Mouse (Mus musculus) lung, embryonic 14.5 days (tissue): ENCODE results near the gene Tbc1d22b. TPM values are rescaled to one million over a fixed set of nuclear protein-coding genes. Genes with fewer than 3 reads are reported as not detected.

Experiments
- ATAC-seq: fragments of 200-750 bp; cut with Nextera tagmentation; 2 replicates; pipeline ENCODE4 v1.8.0; 2017; ENCODE audit warnings: mild to moderate bottlenecking, moderate TSS enrichment, moderate library complexity; ENCODE audit not compliant: insufficient read depth
- DNase-seq: peaks from one replicate; pipeline ENCODE4 v3.0.0-alpha.2; 2015
- H3K27ac ChIP-seq: fragments of 300-500 bp; sonication (generic); 2 replicates; pipeline ENCODE4 v1.5.1; 2014; ENCODE audit warnings: low read depth, mild to moderate bottlenecking, moderate library complexity
- H3K27me3 ChIP-seq: fragments of 300-500 bp; sonication (generic); 2 replicates; pipeline ENCODE4 v1.6.1; 2014; ENCODE audit warnings: low read length, control low read depth; ENCODE audit not compliant: insufficient read depth
- H3K36me3 ChIP-seq: fragments of 300-500 bp; sonication (generic); 2 replicates; pipeline ENCODE4 v1.6.1; 2014; ENCODE audit warnings: control low read depth; ENCODE audit not compliant: insufficient read depth
- H3K4me1 ChIP-seq: fragments of 300-500 bp; sonication (generic); 2 replicates; pipeline ENCODE4 v1.6.1; 2014; ENCODE audit warnings: antibody characterized with exemption, control low read depth; ENCODE audit not compliant: insufficient read depth
- H3K4me2 ChIP-seq: fragments of 300-500 bp; sonication (generic); 2 replicates; pipeline ENCODE4 v1.6.1; 2014; ENCODE audit warnings: mild to moderate bottlenecking
- H3K4me3 ChIP-seq: fragments of 300-500 bp; sonication (generic); 2 replicates; pipeline ENCODE4 v1.5.1; 2014; ENCODE audit warnings: low read depth, low read length
- H3K9ac ChIP-seq: fragments of 300-500 bp; sonication (generic); 2 replicates; pipeline ENCODE4 v1.6.1; 2014
- H3K9me3 ChIP-seq: fragments of 300-500 bp; sonication (generic); 2 replicates; pipeline ENCODE4 v1.6.1; 2016; ENCODE audit warnings: low read depth, low read length, control low read depth
- CTCF ChIP-seq: IDR thresholded peaks from 2 replicates; pipeline ENCODE4 v1.5.1; 2016; ENCODE audit warnings: antibody characterized with exemption, low read depth
- WGBS: fragments of 180-500 bp; shearing (Covaris S2); extraction: QIAGEN DNeasy Blood & Tissue Kit; methylation state at CpG from one replicate; pipeline ENCODE4 v1.1.7; 2014; 5-methylcytosine and 5-hydroxymethylcytosine counted together
- polyA plus RNA-seq: library from polyadenylated mRNA; unstranded; fragments of >200 nt; fragmentation: Nextera tagmentation; extraction: Ambion mirVana; gene quantifications from 2 replicates; pipeline ENCODE4 v1.2.1, GENCODE M21; 2014

The Tbc1d22b gene
- polyA plus RNA-seq, 1 experiment from 2014 or later: 17.4 TPM

GRCm38 (mm10) chr17:29552162-29552732, 2.7 kb downstream of the Tbc1d22b start, which contains the start of gene Tmem217:
TSS of gene Tmem217 (minus strand) at chr17:29552385.
- TF ChIP-seq CTCF: no peak
- H3K4me3 ChIP-seq: no peak within 1 kb of the TSS
- no peak within 1 kb of the TSS for H3K27ac ChIP-seq
- DNase-seq (no peak), ATAC-seq (no peak)
- 86% methylated on average over 5 of the region's 5 CpGs for WGBS
- peaks cover 10% of the 10 kb centered on the region for H3K4me1 ChIP-seq
- no peaks in the 10 kb centered on the region for H3K27me3 ChIP-seq
- no peak within 1 kb of the TSS for H3K9ac ChIP-seq
- H3K36me3 ChIP-seq: no peaks in the 10 kb centered on the region
- no peaks in the 10 kb centered on the region for H3K9me3 ChIP-seq
- peak within 1 kb of the TSS; percentile 87 for H3K4me2 ChIP-seq

GRCm38 (mm10) chr17:29554176-29554575, 4.6 kb downstream of the Tbc1d22b start:
- no peak overlapping the region for H3K4me3 ChIP-seq
- DNase-seq: no peak
- H3K36me3 ChIP-seq: no peaks in the 10 kb centered on the region
- H3K9me3 ChIP-seq: no peaks in the 10 kb centered on the region
- no peak for ATAC-seq
- H3K4me2 ChIP-seq: no peak overlapping the region
- no peaks in the 10 kb centered on the region for H3K27me3 ChIP-seq
- peaks cover 10% of the 10 kb centered on the region for H3K4me1 ChIP-seq
- H3K9ac ChIP-seq: no peak overlapping the region
- no peak overlapping the region for H3K27ac ChIP-seq
- TF ChIP-seq CTCF: no peak

- Histone ChIP-seq H3K4me3 (no peak overlapping the region), H3K4me2 (no peak overlapping the region), H3K9ac (no peak overlapping the region), H3K36me3 (no peaks in the 10 kb centered on the region), H3K4me1 (no peaks in the 10 kb centered on the region), H3K27me3 (no peaks in the 10 kb centered on the region), H3K27ac (no peak overlapping the region), H3K9me3 (no peaks in the 10 kb centered on the region)
- no peak for TF ChIP-seq CTCF
- no peak for ATAC-seq
- WGBS: 77% methylated on average over 10 of the region's 10 CpGs
- DNase-seq: no peak
Measured at GRCm38 (mm10) chr17:29556456-29556855, 6.9 kb downstream of the Tbc1d22b start.

- TF ChIP-seq CTCF: no peak
- 55% methylated on average over 7 of the region's 7 CpGs for WGBS
- Histone ChIP-seq H3K4me1 (no peaks in the 10 kb centered on the region), H3K4me2 (no peak overlapping the region), H3K27ac (no peak overlapping the region), H3K36me3 (no peaks in the 10 kb centered on the region), H3K9ac (no peak overlapping the region), H3K9me3 (no peaks in the 10 kb centered on the region), H3K27me3 (no peaks in the 10 kb centered on the region), H3K4me3 (no peak overlapping the region)
- no peak for ATAC-seq
- no peak for DNase-seq
Measured at GRCm38 (mm10) chr17:29556893-29557292, 7.3 kb downstream of the Tbc1d22b start.

GRCm38 (mm10) chr17:29558476-29558875, 8.9 kb downstream of the Tbc1d22b start:
- ATAC-seq (no peak), DNase-seq (no peak)
- no peak overlapping the region for H3K4me2 ChIP-seq
- WGBS: 58% methylated on average over 5 of the region's 5 CpGs
- H3K4me3 ChIP-seq: no peak overlapping the region
- H3K36me3 ChIP-seq: no peaks in the 10 kb centered on the region; the same call in 1 of the 2 replicates
- no peak overlapping the region for H3K27ac ChIP-seq
- no peaks in the 10 kb centered on the region for H3K4me1 ChIP-seq
- H3K9me3 ChIP-seq: no peaks in the 10 kb centered on the region
- H3K9ac ChIP-seq: no peak overlapping the region
- TF ChIP-seq CTCF: no peak
- no peaks in the 10 kb centered on the region for H3K27me3 ChIP-seq

GRCm38 (mm10) chr17:29565521-29565920, 15.9 kb downstream of the Tbc1d22b start:
- Histone ChIP-seq H3K9me3 (no peaks in the 10 kb centered on the region), H3K27me3 (no peaks in the 10 kb centered on the region), H3K4me1 (no peaks in the 10 kb centered on the region), H3K4me2 (no peak overlapping the region), H3K4me3 (no peak overlapping the region), H3K36me3 (peaks cover 47% of the 10 kb centered on the region), H3K9ac (no peak overlapping the region), H3K27ac (no peak overlapping the region)
- WGBS: 96% methylated on average over 5 of the region's 5 CpGs
- no peak for TF ChIP-seq CTCF
- ATAC-seq (no peak), DNase-seq (no peak)

- TF ChIP-seq CTCF: no peak
- no peak overlapping the region for H3K9ac ChIP-seq
- peaks cover 73% of the 10 kb centered on the region for H3K36me3 ChIP-seq
- 78% methylated on average over 15 of the region's 15 CpGs for WGBS
- no peaks in the 10 kb centered on the region for H3K4me1 ChIP-seq
- no peak for DNase-seq
- no peaks in the 10 kb centered on the region for H3K27me3 ChIP-seq
- no peak overlapping the region for H3K4me3 ChIP-seq
- no peak for ATAC-seq
- no peak overlapping the region for H3K4me2 ChIP-seq
- H3K9me3 ChIP-seq: no peaks in the 10 kb centered on the region
- no peak overlapping the region for H3K27ac ChIP-seq
Measured at GRCm38 (mm10) chr17:29568435-29568834, 18.9 kb downstream of the Tbc1d22b start.
